Mouse (Mus musculus) kidney, adult 8-10 months (tissue): ENCODE measurements around the gene Ppm1l.

ENCODE experiments used
- DNase-seq, 2 experiments: peaks; one replicate each; pipeline ENCODE4 v3.0.0; 2022

Gene Ppm1l

DNA sequence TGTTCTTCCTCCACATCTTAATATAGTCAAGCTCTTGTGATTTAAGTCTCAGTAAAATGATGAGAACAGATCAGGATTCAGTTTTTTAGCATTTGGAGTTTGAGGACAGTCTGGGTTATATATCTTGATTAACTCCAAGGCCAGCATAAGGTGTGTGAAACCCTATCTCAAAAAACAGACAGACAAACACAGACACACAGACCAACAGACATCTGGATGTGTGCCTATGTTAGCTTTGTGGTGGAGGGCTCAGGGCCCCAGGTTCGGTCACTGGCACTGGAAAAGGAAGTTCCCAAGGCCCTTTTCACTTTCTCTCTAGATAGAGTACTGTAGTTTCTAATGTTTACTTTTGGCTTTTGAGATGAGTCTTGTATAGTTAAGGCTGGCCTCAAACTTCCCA lies 23.8 kb downstream of the Ppm1l start:
- DNase-seq = no peak

DNA sequence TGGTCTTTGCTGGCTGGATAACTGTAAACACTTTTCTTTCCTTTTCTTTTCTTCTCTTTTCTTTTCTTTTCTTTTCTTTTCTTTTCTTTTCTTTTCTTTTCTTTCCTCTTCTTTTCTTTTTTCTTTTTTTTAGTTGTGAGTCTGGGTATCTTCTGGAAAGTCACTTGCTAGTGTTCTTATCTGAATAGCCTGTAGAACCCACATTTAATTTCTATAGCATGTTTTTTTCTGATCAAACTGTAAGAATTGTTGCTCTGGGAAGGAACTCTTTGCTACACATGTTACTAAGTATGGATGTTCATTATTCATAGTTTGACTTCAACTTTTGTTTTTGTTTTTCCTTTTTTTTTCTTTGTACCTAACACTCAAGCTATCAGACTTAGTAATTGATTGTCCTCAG lies 24.3 kb downstream of the Ppm1l start:
- DNase-seq = no peak

DNA sequence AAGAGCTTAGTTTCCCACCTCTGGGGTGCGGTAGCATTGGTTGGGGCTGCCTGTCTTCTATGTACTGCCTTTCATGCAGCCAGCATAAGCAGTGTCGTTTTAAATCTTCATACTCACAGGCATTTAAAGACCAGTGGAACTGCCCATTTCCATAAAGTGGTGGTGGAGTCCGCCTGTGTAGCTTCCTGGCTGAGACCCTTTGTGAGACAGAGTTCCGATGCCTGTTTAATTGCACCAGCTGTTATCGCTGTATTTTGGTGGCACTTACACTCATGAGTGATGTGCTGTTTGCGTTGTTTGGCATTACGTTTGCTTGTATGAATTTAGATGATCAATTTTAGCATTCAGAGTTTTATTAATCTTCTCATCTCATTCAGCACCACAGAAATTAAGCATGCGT lies 24.9 kb downstream of the Ppm1l start:
- no peak for DNase-seq

DNA sequence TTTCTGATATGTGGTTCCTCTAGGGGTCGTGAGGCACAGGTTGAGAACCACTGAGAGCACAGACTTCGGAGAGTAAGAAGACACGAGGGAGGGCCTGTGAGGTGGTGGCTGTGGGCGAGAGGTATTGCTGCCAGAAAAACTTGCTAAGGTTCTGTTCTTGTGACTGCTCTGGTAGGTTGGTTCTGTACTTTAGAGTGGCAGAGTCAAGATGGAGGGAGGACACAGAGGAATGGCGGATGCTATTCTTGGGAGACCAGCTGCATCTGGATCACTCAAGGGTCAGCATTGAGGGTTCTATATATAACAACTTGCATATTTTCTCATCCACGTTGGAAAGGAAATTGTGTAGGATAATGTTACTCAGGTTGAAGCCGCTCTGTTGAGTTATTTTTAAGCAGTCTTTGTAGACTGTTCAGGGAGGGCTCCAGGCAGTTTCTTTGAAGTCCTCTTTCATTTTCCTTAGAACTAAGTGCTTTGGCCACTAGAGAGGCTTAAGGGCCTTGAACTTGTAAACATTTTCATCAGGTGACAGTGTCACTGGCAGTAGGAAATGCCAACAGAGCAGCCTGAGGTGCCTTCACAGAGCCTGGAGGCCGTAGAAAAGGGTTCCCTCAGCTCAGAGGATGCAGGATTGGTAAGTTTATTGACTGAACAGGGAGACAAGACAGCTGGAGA lies 25.7 kb downstream of the Ppm1l start:
- DNase-seq = no peak

DNA sequence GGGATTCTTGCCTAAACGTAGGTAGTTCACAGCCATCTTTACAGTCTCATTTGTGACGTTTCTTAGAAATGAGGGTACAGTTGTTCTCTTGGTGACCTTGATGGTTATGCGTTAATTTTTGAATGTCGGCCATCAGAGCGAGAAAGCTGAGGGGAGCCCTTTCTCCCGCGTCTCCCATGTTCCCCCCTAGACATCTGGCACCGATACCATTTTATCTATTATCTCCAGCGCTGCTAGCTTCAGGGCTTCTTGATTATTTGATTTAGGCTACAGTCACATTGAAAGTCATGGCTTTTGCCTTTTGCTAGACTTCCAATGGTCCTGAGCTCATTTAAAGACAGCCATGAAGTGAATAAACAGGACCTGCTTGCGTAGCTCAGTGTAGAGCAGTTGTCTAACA lies 26.5 kb downstream of the Ppm1l start:
- no peak for DNase-seq

DNA sequence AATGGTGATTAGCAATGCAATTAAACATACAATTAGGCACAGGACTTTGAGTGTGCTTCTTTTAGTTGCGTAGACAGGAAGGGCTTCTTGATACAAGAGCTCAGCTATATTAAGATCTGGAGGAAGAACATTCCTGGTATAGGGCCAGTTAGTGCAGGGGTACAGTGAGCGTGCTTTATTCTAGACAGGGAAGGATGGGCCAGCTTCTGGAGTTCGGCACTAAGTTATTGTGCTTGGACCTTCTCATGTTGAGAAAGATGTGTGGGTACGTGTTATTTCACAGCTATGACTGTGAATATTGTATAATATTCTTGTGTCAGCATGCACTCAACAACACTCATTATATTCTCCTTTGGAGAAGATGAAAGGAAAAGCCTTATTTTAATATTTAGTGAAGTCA lies 29.9 kb downstream of the Ppm1l start:
- DNase-seq = no peak

DNA sequence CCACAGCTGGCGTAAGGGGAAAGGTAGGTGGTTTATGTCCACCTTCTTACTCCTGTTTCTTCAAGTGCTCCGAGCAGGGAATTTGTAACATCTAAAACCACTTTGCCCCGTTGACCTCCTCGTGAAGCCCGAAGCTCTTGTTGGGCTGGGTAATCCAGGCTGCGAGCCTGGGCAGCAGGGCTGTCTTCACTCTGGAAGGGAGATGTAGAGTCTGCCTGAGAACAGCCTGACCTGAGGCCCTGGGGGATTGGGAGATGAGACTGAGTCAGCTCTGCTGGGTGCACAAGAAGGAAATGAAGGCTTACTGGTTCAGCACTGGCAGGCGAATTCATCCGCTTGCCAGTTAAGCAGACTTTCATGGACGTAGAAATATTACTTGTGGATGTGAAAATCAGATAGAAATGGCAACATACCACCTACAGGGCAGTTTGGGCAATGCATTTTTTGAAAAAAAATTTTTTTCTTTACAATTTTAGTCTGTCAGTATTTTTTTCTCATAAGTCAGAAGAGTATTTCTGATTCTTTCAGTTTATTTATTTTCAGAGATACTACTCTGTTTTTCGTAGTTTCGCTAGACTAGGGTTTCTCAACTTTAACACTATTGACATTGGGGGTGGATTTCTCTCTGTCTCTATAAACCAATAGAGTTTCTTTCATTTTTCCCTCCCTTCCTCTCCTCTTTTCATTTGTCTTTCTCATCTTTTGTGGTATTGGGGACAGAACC lies 31.7 kb downstream of the Ppm1l start:
- DNase-seq = no peak

DNA sequence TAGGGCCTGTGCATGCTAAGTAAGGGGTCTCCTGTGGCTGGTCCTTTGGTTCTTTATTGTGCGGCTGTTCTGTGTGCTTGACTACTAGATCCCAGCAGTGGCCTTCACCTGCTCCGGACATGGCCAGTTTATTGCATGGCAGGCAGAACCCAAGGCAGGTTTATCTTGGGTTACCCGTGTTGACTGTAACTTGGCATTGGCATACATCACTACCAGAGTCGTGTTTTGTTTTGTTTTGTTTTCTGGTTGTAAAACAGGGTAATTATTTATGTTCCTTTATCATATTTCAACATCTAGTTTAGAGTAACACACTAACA lies 32.2 kb downstream of the Ppm1l start:
- DNase-seq = no peak

DNA sequence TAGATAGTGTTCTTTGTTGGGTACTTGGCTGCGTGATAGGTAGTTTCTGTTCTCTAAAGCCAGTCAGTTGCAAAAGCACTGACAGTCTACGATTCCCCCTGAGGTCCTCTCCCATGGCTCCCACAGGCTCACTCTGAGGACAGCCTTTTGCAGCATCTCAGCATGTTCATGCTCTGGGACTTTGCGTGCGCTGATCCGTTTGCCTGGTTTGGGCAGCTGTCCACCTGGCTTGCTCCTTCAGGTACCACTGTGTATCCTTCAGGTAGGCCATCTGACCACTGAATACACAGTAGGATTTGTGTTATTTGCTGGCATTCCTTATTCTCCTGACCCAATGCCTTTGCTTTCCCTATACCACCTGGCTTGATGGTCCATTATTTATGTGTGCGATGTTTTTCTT lies 33.3 kb downstream of the Ppm1l start:
- DNase-seq = no peak

DNA sequence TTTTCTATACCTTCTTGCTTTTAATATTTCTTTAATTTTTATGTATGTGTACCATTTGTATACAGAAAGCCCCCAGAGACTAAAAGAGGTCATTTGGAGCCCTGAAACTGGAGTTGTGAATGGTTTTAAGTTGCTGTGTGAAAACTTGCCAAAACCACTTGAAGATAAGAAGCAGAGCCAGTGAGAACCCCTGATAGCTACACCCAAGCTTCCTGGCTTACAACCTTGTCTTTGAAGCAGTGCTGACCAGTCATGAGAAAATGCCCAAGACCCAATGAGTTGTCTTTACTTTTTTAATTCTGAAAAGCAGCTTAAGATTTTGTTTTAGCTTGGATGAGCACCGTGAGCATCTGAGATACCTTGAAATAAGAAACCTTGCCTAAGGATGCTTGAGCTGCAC lies 35.5 kb downstream of the Ppm1l start:
- no peak for DNase-seq

DNA sequence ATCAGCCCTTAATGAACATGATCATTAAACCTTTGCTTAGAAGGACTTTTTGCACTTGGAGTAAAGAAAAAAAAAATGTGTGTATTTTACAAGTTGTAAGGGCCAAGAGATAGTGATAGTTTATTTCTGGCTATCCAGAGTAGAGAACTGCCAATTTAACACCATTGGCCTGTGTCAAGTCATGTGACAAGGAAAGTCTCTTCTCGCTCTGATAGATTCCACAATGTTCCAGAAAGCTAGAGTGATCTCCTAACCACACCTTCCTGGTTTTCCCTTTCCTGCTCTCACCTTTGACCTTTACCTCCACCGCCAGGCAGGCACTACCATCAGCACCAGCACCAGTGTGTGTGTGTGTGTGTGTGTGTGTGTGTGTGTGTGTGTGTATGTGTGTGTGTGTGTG lies 38.0 kb downstream of the Ppm1l start:
- no peak for DNase-seq

DNA sequence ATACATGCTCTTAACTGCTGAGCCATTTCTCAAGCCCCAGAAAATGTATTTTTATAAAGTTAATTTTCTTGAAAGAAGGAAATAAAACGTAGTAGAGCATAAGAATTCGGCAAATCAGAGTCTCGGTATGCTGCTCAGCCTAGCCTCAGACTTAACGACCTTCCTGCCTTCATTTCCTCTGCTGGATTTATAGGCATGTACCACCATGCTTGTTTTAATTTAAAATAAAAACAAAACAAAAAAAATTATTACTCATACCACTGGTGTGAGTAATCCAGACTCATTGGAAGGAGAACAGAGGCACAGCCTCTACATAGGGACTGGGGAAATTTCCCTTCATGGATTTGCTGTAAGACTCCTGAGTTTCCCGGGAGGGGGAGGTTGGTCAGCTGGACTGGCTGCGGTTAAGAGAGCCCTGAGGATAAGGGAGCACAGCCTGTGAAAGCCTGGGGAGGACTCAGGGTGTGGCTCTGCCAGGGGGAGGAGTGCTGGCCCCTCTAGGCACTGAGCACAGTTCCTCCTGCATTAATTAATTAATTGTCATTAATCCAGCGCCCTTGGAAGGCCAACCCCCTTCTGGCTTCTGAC lies 39.5 kb downstream of the Ppm1l start:
- DNase-seq = no peak

DNA sequence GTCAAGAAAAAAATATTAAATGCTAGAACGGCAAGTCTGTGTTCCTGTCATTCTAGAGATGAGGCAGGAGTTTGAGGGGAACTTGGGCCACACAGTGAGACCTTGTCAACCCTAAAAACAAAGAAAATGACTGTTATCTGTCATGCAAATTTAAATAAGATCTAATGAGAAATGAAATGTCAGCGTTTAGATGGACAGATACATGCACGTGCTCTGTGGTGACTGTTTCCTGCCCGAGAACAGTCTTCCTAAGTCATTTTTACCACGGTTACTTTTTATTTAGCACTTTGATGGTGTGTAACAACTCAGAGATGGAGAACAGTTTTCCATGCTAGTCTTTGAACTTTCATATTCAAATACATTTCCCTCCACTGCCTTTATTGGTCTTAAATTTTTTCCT lies 40.1 kb downstream of the Ppm1l start:
- no peak for DNase-seq

DNA sequence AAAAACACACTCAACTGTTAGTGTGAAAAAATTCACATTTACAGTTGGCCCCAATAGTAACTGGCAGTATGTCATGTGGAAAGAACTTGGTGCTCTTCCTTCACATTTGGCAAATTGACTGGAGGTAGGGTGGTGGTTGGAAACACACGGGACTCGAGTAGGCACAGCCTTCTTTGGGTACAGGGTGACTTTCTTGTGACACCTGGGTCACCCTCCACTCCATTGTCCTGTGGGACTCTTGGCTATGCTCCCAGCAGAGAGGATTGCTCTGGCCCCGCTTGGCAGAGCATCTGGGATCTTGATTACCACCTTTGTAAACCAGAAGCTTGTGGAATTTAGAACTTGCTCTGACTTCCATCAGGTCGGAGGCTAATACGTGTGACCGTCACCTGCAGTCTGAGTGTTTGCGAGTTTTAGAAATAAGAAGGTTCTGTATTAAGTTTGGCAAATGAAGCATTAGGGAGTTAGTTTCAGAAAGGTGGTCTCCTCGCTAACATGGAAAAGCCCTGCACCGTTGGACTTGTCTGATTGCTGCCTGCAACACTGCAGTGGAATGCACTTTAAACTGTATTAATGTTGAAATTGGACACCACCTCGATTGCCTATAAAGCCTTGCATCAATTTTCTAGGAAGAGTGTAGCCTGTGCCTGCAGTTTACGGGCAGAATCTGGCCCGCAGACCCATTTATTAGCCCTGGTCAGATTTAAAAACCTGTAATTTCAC lies 41.4 kb downstream of the Ppm1l start:
- no peak for DNase-seq

DNA sequence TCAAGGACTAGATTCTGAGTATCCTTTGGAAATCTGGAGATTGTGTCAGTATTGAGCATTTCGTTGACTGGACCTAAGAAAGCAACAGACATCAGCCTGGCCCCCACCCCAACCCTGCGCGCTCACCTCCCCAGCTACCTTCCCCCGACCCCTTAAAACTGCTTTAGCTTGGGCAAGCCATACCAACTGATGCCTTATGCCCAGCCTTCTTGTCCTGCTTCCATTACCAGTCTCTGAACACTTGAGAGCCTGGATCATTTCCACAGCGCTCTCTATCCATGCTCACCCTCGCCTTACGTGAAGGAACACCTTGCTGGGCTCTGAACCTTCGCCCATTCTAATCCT lies 41.9 kb downstream of the Ppm1l start:
- DNase-seq = no peak

DNA sequence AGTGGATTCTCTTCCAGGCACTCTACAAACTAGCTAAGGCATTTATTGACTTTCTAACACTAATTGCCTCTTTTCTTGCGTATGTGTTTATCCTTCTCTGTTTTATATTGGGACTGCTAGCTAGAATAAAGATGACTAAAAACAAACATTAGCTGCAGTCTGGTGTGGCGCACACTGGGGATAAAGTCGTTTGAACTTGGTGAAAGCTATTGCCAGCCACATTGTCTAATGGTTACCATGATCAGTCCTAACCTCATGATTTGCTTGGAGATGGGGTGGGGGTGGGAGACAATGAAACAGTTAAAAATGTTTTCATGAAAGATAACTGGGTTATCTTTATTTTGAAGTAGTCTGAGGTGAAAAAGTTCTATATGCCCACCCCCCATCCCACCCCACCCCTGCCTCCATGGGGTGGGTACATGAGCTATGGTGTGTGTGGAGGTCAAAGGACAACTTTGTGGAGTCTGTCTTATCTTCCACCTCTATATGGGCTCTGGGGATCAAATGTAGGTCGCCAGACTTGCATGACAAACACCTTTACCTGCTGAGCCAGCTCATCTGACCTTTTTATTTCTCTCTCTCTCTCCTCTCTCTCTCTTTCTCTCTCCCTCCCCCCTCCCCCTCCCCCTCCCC lies 43.7 kb downstream of the Ppm1l start:
- no peak for DNase-seq

DNA sequence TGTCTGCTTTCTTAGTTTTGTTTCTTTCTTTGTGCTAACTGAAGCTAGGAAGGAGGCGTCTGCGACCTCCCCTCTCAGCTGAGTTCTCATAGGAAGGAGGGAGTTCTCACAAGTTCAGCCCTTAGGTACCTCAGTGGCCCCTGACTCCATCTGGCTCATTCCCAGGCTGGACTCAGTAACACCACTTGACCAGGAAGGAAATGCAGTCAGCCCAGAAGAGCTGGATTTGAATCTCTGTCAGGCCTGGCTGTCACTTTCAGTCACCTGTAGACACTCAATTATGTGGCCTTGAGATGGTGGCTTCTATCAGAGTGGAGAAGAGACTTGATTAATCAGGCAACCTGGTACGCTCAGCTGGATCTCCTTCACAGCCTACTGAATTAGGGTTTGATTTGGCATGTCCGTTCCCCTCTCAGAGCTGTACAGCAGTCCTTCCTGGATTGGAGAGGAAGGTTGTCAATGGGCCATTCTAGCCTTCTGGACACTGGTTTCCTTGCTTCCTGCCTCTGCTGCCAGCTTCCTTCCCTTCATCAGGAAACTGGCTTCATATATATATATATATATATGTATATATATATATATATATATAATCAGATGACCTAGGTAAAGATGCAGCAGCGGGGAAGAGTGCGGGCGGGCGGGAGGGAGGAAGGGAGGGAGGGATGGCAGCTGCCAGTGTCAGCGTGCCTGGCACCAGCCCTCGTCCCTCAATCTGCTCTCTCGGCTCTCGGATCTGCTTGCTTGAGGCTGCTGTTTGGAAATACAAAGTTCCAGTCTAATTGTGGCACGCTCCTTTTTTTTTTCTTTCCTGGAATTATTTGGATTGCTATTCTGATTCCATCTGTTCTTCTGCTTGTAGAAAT lies 45.1 kb downstream of the Ppm1l start:
- DNase-seq = no peak

DNA sequence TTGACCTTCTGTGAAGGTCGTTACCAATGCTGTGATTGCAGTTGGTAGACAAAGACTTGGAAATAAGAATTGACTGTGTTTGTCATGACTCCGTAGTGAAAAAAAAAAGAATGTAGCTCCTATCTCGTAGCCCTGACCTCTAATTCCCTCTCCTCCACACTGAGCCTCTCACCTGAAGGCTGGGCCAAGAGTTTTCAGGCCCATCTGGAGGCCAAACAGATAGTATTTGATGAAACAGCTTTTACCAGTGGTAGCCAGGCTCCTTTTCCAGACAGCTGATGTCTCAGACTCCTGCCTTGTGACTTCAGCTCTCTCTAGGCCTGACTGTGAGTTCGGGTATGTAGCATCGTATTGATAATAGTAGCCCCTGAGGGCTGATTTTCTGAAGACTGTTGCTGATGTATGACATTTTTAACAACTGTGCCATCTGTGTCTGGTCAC lies 45.7 kb downstream of the Ppm1l start:
- DNase-seq = no peak

DNA sequence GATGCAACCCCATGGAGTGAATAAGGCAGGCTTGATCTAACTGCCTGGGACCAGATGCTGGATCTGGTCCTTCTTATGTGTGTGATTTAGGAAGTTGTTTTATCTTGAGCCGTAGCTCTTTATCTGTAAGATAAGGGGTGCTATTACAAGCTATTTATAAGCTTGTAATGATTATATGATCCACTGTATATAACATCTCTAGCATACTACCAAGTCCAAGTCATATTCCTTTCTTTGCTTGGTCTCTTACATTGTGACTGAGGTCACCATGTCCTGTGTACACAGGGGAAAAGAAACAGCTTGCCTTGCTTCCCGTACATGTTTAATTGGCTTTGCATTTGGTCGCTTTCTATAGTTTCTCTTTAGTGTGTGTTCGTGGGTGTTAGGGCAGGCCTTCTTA lies 46.2 kb downstream of the Ppm1l start:
- DNase-seq = no peak

DNA sequence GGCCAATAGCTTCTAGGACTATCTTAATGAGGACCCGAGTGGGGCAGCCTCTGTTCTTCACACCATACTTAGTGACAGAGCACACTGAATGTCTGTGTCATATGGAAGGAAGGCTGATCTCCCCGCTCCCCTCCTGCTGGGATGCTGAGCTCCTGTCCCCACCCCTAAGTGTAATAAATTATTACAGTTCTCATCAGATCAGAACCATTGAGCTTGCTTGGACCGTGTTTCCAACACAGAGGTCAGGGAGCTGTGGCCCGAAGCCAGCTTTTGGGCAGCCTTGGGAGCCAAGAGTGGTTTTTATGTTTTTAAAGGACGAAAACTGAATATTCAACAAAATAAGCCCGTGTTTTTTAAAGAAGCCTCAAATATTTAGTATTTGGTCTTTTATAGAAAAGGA lies 47.5 kb downstream of the Ppm1l start:
- no peak for DNase-seq

DNA sequence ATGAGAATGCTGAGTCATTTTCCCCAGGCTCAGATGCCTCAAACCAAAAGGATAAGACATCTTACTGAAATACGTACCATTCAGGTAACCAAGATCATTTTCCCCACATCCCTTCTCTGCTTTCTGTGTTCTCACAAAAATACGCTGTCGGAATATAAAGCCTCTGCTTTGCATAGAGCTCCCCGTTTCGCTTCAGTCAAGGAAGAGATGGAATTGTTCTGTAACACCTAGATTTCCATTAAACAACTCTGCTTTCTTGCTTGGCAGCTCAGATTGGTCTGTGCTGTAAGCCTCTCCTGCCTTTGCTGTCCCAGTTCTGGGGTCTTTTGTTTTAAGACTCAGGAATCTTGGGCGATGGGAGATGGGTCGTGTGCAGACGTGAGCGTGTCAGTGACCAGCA lies 51.3 kb downstream of the Ppm1l start:
- DNase-seq = no peak

DNA sequence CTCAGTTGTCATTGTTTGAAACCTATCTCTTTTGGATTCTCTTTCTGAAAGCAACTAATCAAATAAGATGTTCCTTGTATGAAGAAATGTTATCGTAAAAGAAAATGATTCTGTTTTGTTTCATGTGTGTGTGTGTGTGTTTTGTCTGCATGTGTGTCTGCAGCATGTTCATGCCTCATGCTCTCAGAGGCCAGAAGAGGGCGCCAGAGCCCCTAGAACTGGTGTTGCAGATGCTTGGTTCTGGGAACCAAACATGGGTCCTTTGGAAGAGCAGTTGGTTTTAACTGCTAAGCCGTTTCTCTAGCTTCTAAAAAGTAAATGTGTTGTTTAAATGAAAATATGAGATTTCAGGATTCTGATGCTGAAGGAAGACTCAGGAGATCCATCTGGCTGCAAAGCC lies 56.1 kb downstream of the Ppm1l start:
- DNase-seq = no peak
